Mouse (Mus musculus) neural tube, embryonic 12.5 days (tissue): ENCODE results near the gene Gse1. TPM values are rescaled to one million over a fixed set of nuclear protein-coding genes. Genes with fewer than 3 reads are reported as not detected.

Experiments
- ATAC-seq: fragments of 200-750 bp; cut with Nextera tagmentation; 2 replicates; pipeline ENCODE4 v1.8.0; 2017; ENCODE audit warnings: low read depth, mild to moderate bottlenecking, moderate TSS enrichment, moderate library complexity; ENCODE audit not compliant: low FRiP score
- H3K27ac ChIP-seq: fragments of 300-500 bp; sonication (generic); 2 replicates; pipeline ENCODE4 v1.5.1; 2016
- H3K27me3 ChIP-seq: fragments of 300-500 bp; sonication (generic); replicated peaks from 2 replicates; pipeline ENCODE4 v1.6.1; 2016; ENCODE audit warnings: mild to moderate bottlenecking
- H3K36me3 ChIP-seq: fragments of 300-500 bp; sonication (generic); 2 replicates; pipeline ENCODE4 v1.6.1; 2016; ENCODE audit warnings: mild to moderate bottlenecking
- H3K4me1 ChIP-seq: fragments of 300-500 bp; sonication (generic); 2 replicates; pipeline ENCODE4 v1.6.1; 2016
- H3K4me2 ChIP-seq: fragments of 300-500 bp; sonication (generic); replicated peaks from 2 replicates; pipeline ENCODE4 v1.6.1; 2016; ENCODE audit warnings: mild to moderate bottlenecking
- H3K4me3 ChIP-seq: fragments of 300-500 bp; sonication (generic); 2 replicates; pipeline ENCODE4 v1.5.1; 2016
- H3K9ac ChIP-seq: fragments of 300-500 bp; sonication (generic); 2 replicates; pipeline ENCODE4 v1.6.1; 2016; ENCODE audit warnings: mild to moderate bottlenecking
- H3K9me3 ChIP-seq: fragments of 300-500 bp; sonication (generic); 2 replicates; pipeline ENCODE4 v1.6.1; 2016; ENCODE audit warnings: mild to moderate bottlenecking
- WGBS: fragments of 180-500 bp; shearing (Covaris S2); methylation state at CpG from one replicate; pipeline ENCODE4 v1.1.7; 2016; 5-methylcytosine and 5-hydroxymethylcytosine counted together
- polyA plus RNA-seq: library from polyadenylated mRNA; unstranded; fragments of >200 nt; fragmentation: Nextera tagmentation; extraction: Ambion mirVana; gene quantifications from 2 replicates; pipeline ENCODE4 v1.2.1, GENCODE M21; 2016

Gse1 gene
- polyA plus RNA-seq, 1 experiment from 2014 or later, result 26.0 TPM

GRCm38 (mm10) chr8:120310063-120310462 lies 81.8 kb downstream of the Gse1 start:
- ATAC-seq, result no peak
- H3K27me3 ChIP-seq, result no peaks in the 10 kb centered on the region
- H3K9ac ChIP-seq, result no peak overlapping the region
- no peak overlapping the region for H3K4me2 ChIP-seq
- no peaks in the 10 kb centered on the region for H3K9me3 ChIP-seq
- H3K4me1 ChIP-seq, result peaks cover 47% of the 10 kb centered on the region
- H3K4me3 ChIP-seq, result no peak overlapping the region
- H3K36me3 ChIP-seq, result no peaks in the 10 kb centered on the region
- WGBS, result 51% methylated on average over 5 of the region's 5 CpGs
- no peak overlapping the region; the same call in 1 of the 2 replicates for H3K27ac ChIP-seq

- Histone ChIP-seq H3K27ac (no peak overlapping the region), H3K4me1 (peaks cover 34% of the 10 kb centered on the region), H3K27me3 (no peaks in the 10 kb centered on the region), H3K9me3 (no peaks in the 10 kb centered on the region), H3K9ac (no peak overlapping the region), H3K4me3 (no peak overlapping the region), H3K36me3 (no peaks in the 10 kb centered on the region), H3K4me2 (no peak overlapping the region)
- no peak for ATAC-seq
- WGBS, result 86% methylated on average over 4 of the region's 4 CpGs
Observed at GRCm38 (mm10) chr8:120312452-120312851, 84.2 kb downstream of the Gse1 start.

GRCm38 (mm10) chr8:120313674-120314073 lies 85.4 kb downstream of the Gse1 start:
- peaks cover 32% of the 10 kb centered on the region for H3K4me1 ChIP-seq
- H3K27me3 ChIP-seq, result no peaks in the 10 kb centered on the region
- no peak overlapping the region for H3K4me2 ChIP-seq
- H3K9ac ChIP-seq, result no peak overlapping the region
- H3K27ac ChIP-seq, result no peak overlapping the region
- WGBS, result 67% methylated on average over 3 of the region's 3 CpGs
- no peak for ATAC-seq
- H3K9me3 ChIP-seq, result no peaks in the 10 kb centered on the region
- no peak overlapping the region for H3K4me3 ChIP-seq
- no peaks in the 10 kb centered on the region for H3K36me3 ChIP-seq

GRCm38 (mm10) chr8:120314932-120315331 lies 86.7 kb downstream of the Gse1 start:
- no peak overlapping the region for H3K27ac ChIP-seq
- 86% methylated on average over 5 of the region's 5 CpGs for WGBS
- H3K4me1 ChIP-seq, result peaks cover 33% of the 10 kb centered on the region
- no peaks in the 10 kb centered on the region for H3K9me3 ChIP-seq
- H3K9ac ChIP-seq, result no peak overlapping the region
- H3K4me3 ChIP-seq, result no peak overlapping the region
- no peaks in the 10 kb centered on the region for H3K27me3 ChIP-seq
- H3K36me3 ChIP-seq, result no peaks in the 10 kb centered on the region
- no peak overlapping the region for H3K4me2 ChIP-seq
- ATAC-seq, result no peak

GRCm38 (mm10) chr8:120315644-120316043 lies 87.4 kb downstream of the Gse1 start:
- 89% methylated on average over 4 of the region's 4 CpGs for WGBS
- no peak overlapping the region for H3K4me3 ChIP-seq
- no peaks in the 10 kb centered on the region for H3K27me3 ChIP-seq
- no peaks in the 10 kb centered on the region for H3K36me3 ChIP-seq
- no peak for ATAC-seq
- H3K9me3 ChIP-seq, result no peaks in the 10 kb centered on the region
- no peak overlapping the region for H3K4me2 ChIP-seq
- H3K4me1 ChIP-seq, result peaks cover 25% of the 10 kb centered on the region
- H3K27ac ChIP-seq, result no peak overlapping the region
- H3K9ac ChIP-seq, result no peak overlapping the region

- no peak for ATAC-seq
- H3K27me3 ChIP-seq, result no peaks in the 10 kb centered on the region
Observed at GRCm38 (mm10) chr8:120316707-120317106, 88.5 kb downstream of the Gse1 start.

GRCm38 (mm10) chr8:120317118-120317824 lies 89.0 kb downstream of the Gse1 start:
- Histone ChIP-seq H3K9ac (no peak overlapping the region), H3K27me3 (no peaks in the 10 kb centered on the region), H3K9me3 (no peaks in the 10 kb centered on the region), H3K27ac (no peak overlapping the region), H3K4me3 (no peak overlapping the region), H3K4me1 (peaks cover 27% of the 10 kb centered on the region), H3K36me3 (no peaks in the 10 kb centered on the region), H3K4me2 (no peak overlapping the region)
- WGBS, result 86% methylated on average over 21 of the region's 21 CpGs
- no peak for ATAC-seq

More at GRCm38 (mm10) chr8:120316707-120317106, 88.5 kb downstream of the Gse1 start:
- 86% methylated on average over 7 of the region's 7 CpGs for WGBS
- Histone ChIP-seq H3K27ac (no peak overlapping the region), H3K4me3 (no peak overlapping the region), H3K9me3 (no peaks in the 10 kb centered on the region), H3K36me3 (no peaks in the 10 kb centered on the region), H3K9ac (no peak overlapping the region), H3K4me1 (peaks cover 24% of the 10 kb centered on the region), H3K4me2 (no peak overlapping the region)

- no peaks in the 10 kb centered on the region for H3K27me3 ChIP-seq
- no peaks in the 10 kb centered on the region for H3K36me3 ChIP-seq
- H3K9ac ChIP-seq, result no peak overlapping the region
- H3K4me3 ChIP-seq, result no peak overlapping the region
- no peak for ATAC-seq
- H3K4me1 ChIP-seq, result peaks cover 40% of the 10 kb centered on the region
- WGBS, result 78% methylated on average over 12 of the region's 12 CpGs
- H3K9me3 ChIP-seq, result no peaks in the 10 kb centered on the region
- H3K27ac ChIP-seq, result no peak overlapping the region
- H3K4me2 ChIP-seq, result no peak overlapping the region
Observed at GRCm38 (mm10) chr8:120318476-120318991, 90.3 kb downstream of the Gse1 start.

- no peaks in the 10 kb centered on the region for H3K27me3 ChIP-seq
- no peaks in the 10 kb centered on the region for H3K9me3 ChIP-seq
- H3K4me1 ChIP-seq, result peaks cover 49% of the 10 kb centered on the region
- no peak overlapping the region for H3K9ac ChIP-seq
- H3K4me2 ChIP-seq, result no peak overlapping the region
- peak; percentile 23; the same call in 1 of the 2 replicates for ATAC-seq
- no peak overlapping the region for H3K4me3 ChIP-seq
- H3K36me3 ChIP-seq, result no peaks in the 10 kb centered on the region
- H3K27ac ChIP-seq, result no peak overlapping the region
- 21% methylated on average over 7 of the region's 7 CpGs for WGBS
Observed at GRCm38 (mm10) chr8:120319449-120319848, 91.2 kb downstream of the Gse1 start.

GRCm38 (mm10) chr8:120320146-120320545 lies 91.9 kb downstream of the Gse1 start:
- Histone ChIP-seq H3K9me3 (no peaks in the 10 kb centered on the region), H3K9ac (no peak overlapping the region), H3K27ac (no peak overlapping the region), H3K27me3 (no peaks in the 10 kb centered on the region), H3K4me3 (no peak overlapping the region), H3K36me3 (no peaks in the 10 kb centered on the region), H3K4me1 (peaks cover 56% of the 10 kb centered on the region), H3K4me2 (no peak overlapping the region)
- ATAC-seq, result no peak
- WGBS, result 88% methylated on average over 5 of the region's 5 CpGs

GRCm38 (mm10) chr8:120321724-120322123 lies 93.5 kb downstream of the Gse1 start:
- Histone ChIP-seq H3K9ac (no peak overlapping the region), H3K36me3 (no peaks in the 10 kb centered on the region), H3K27ac (no peak overlapping the region), H3K4me2 (no peak overlapping the region), H3K9me3 (no peaks in the 10 kb centered on the region), H3K27me3 (no peaks in the 10 kb centered on the region), H3K4me1 (peaks cover 66% of the 10 kb centered on the region), H3K4me3 (no peak overlapping the region)
- 47% methylated on average over 6 of the region's 6 CpGs for WGBS
- ATAC-seq, result no peak

- H3K36me3 ChIP-seq, result no peaks in the 10 kb centered on the region
- no peaks in the 10 kb centered on the region for H3K27me3 ChIP-seq
- H3K9ac ChIP-seq, result peak overlapping the region; percentile 26
- peak overlapping the region; percentile 40 for H3K4me2 ChIP-seq
- WGBS, result 3% methylated on average over 20 of the region's 20 CpGs
- H3K9me3 ChIP-seq, result no peaks in the 10 kb centered on the region
- peak overlapping the region; percentile 13 for H3K27ac ChIP-seq
- ATAC-seq, result peak; percentile 69
- no peak overlapping the region for H3K4me3 ChIP-seq
- peaks cover 66% of the 10 kb centered on the region for H3K4me1 ChIP-seq
Observed at GRCm38 (mm10) chr8:120322956-120323448, 94.7 kb downstream of the Gse1 start.

- 62% methylated on average over 3 of the region's 3 CpGs for WGBS
- ATAC-seq, result no peak
- Histone ChIP-seq H3K4me2 (no peak overlapping the region), H3K4me1 (peaks cover 54% of the 10 kb centered on the region), H3K27ac (no peak overlapping the region), H3K27me3 (no peaks in the 10 kb centered on the region), H3K9me3 (no peaks in the 10 kb centered on the region), H3K4me3 (no peak overlapping the region), H3K9ac (no peak overlapping the region), H3K36me3 (no peaks in the 10 kb centered on the region)
Observed at GRCm38 (mm10) chr8:120324555-120324954, 96.3 kb downstream of the Gse1 start.
